Mouse (Mus musculus) liver, postnatal 0 days (tissue): ENCODE results near the gene Mia. TPM values are rescaled to one million over a fixed set of nuclear protein-coding genes. Genes with fewer than 3 reads are reported as not detected.

Experiments
- ATAC-seq: fragments of 200-750 bp; cut with Nextera tagmentation; 2 replicates; pipeline ENCODE4 v1.8.0; 2017; ENCODE audit warnings: mild to moderate bottlenecking, moderate library complexity
- DNase-seq: peaks from one replicate; pipeline ENCODE4 v3.0.0-alpha.2; 2016
- H3K27ac ChIP-seq: fragments of 300-500 bp; sonication (generic); 2 replicates; pipeline ENCODE4 v1.5.1; 2014; ENCODE audit warnings: antibody characterized with exemption, moderate library complexity, mild to moderate bottlenecking, low read depth
- H3K27me3 ChIP-seq: fragments of 300-500 bp; sonication (generic); 2 replicates; pipeline ENCODE4 v1.6.1; 2014; ENCODE audit warnings: low read length, control low read depth, mixed read lengths; ENCODE audit not compliant: insufficient read depth
- H3K36me3 ChIP-seq: fragments of 300-500 bp; sonication (generic); replicated peaks from 2 replicates; pipeline ENCODE4 v1.6.1; 2014; ENCODE audit warnings: mild to moderate bottlenecking, control low read depth, low read length, moderate library complexity, mixed read lengths; ENCODE audit not compliant: insufficient read depth
- H3K4me1 ChIP-seq: fragments of 300-500 bp; sonication (generic); 2 replicates; pipeline ENCODE4 v1.6.1; 2014; ENCODE audit warnings: antibody characterized with exemption, mild to moderate bottlenecking, control low read depth; ENCODE audit not compliant: insufficient read depth
- H3K4me2 ChIP-seq: fragments of 300-500 bp; sonication (generic); 2 replicates; pipeline ENCODE4 v1.6.1; 2014; ENCODE audit warnings: low read depth, mild to moderate bottlenecking, low read length, moderate library complexity, mixed read lengths
- H3K4me3 ChIP-seq: fragments of 300-500 bp; sonication (generic); 2 replicates; pipeline ENCODE4 v1.5.1; 2014; ENCODE audit warnings: low read depth, low read length
- H3K9ac ChIP-seq: fragments of 300-500 bp; sonication (generic); replicated peaks from 2 replicates; pipeline ENCODE4 v1.6.1; 2014; ENCODE audit warnings: mild to moderate bottlenecking, moderate library complexity
- H3K9me3 ChIP-seq: fragments of 300-500 bp; sonication (generic); 2 replicates; pipeline ENCODE4 v1.6.1; 2016; ENCODE audit warnings: mild to moderate bottlenecking, control low read depth, low read length, mixed read lengths
- CTCF ChIP-seq: sonication (generic); IDR thresholded peaks from 2 replicates; pipeline ENCODE4 v1.5.1; 2016; ENCODE audit warnings: antibody characterized with exemption, low read depth
- EP300 ChIP-seq: IDR thresholded peaks from 2 replicates; pipeline ENCODE4 v1.6.1; 2016; ENCODE audit warnings: antibody characterized with exemption, low read depth, mild to moderate bottlenecking
- WGBS: fragments of 180-500 bp; shearing (Covaris S2); extraction: QIAGEN DNeasy Blood & Tissue Kit; methylation state at CpG from one replicate; pipeline ENCODE4 v1.1.7; 2014; ENCODE audit not compliant: insufficient replicate concordance; 5-methylcytosine and 5-hydroxymethylcytosine counted together
- microRNA counts: library from miRNA; unstranded; fragments of <30 nt; microRNA quantifications from one replicate; lab custom pipeline; 2015
- microRNA-seq: library from miRNA; unstranded; fragments of <30 nt; microRNA quantifications from one replicate; pipeline ENCODE4, GENCODE M21; 2016
- polyA plus RNA-seq: library from polyadenylated mRNA; unstranded; fragments of >200 nt; fragmentation: Nextera tagmentation; extraction: Ambion mirVana; gene quantifications from 2 replicates; pipeline ENCODE4 v1.2.1, GENCODE M21; 2015

Mia gene
- polyA plus RNA-seq, 1 experiment from 2014 or later = 0.99 TPM

GRCm38 (mm10) chr7:27133757-27134156 is 47.2 kb downstream of the Mia start:
- DNase-seq (no peak), ATAC-seq (no peak)
- Histone ChIP-seq H3K27ac (no peak overlapping the region), H3K27me3 (no peaks in the 10 kb centered on the region), H3K4me1 (no peaks in the 10 kb centered on the region; the same call in 1 of the 2 replicates), H3K9me3 (no peaks in the 10 kb centered on the region), H3K4me3 (no peak overlapping the region), H3K9ac (no peak overlapping the region), H3K4me2 (no peak overlapping the region), H3K36me3 (no peaks in the 10 kb centered on the region)
- TF ChIP-seq EP300 (no peak), CTCF (no peak)
- WGBS = 65% methylated on average over 4 of the region's 4 CpGs

GRCm38 (mm10) chr7:27133156-27133555 is 47.8 kb downstream of the Mia start:
- Histone ChIP-seq H3K9me3 (no peaks in the 10 kb centered on the region), H3K36me3 (no peaks in the 10 kb centered on the region), H3K9ac (no peak overlapping the region), H3K27ac (no peak overlapping the region), H3K4me3 (no peak overlapping the region), H3K4me1 (no peaks in the 10 kb centered on the region; the same call in 1 of the 2 replicates), H3K4me2 (no peak overlapping the region), H3K27me3 (no peaks in the 10 kb centered on the region)
- TF ChIP-seq EP300 = no peak
- no peak for TF ChIP-seq CTCF
- peak; percentile 67; the same call in 1 of the 2 replicates for ATAC-seq
- WGBS = 44% methylated on average over 12 of the region's 12 CpGs
- peak; percentile 78 for DNase-seq

DNA sequence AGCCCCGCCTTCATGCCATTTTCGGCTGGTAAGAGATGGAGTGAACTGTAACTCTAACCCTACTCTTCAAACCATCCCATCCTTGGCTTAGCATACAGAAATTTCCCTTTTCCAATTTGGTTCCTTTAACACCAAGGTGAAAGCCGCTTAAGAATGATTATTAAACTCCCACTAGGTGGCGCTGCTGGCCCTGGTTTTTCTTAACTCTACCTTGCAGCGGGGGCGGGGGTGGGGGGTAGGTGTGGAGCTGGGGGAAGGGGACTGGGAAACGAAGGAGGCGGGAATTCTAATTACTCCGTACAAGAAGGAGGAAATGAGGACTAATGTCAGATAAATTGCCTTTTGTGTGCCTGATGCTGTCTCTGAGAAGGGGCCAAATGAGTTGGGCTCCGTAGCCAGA is 48.4 kb downstream of the Mia start:
- DNase-seq = peak; percentile 60
- no peaks in the 10 kb centered on the region; the same call in 1 of the 2 replicates for H3K4me1 ChIP-seq
- H3K27ac ChIP-seq = no peak overlapping the region
- ATAC-seq = peak; percentile 18; the same call in 1 of the 2 replicates
- no peak overlapping the region for H3K4me3 ChIP-seq
- no peaks in the 10 kb centered on the region for H3K36me3 ChIP-seq
- 18% methylated on average over 10 of the region's 10 CpGs for WGBS
- no peak overlapping the region for H3K9ac ChIP-seq
- no peak overlapping the region for H3K4me2 ChIP-seq
- no peaks in the 10 kb centered on the region for H3K27me3 ChIP-seq
- TF ChIP-seq EP300 (no peak), CTCF (peak; percentile 62)
- H3K9me3 ChIP-seq = no peaks in the 10 kb centered on the region

DNA sequence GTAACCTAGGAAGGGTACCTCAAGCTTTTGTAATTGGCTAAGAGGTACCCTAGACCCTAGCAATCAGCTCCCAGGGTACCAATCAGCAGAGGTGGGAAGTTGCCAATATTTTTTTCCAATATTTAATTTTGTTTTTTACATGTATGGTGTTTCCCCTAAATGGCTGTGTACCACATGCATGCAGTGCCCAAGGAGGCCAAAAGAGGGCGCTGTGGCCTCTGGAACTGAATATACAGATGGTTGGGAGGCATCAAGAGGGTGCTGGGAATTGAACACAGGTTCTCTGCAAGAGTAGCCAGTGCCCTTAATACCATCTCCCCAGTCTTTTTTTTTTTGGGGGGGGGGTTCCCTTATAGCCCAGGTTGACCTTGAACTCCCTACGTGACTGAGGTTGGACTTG is 49.6 kb downstream of the Mia start:
- Histone ChIP-seq H3K9me3 (no peaks in the 10 kb centered on the region), H3K4me2 (no peak overlapping the region), H3K9ac (no peak overlapping the region), H3K27ac (no peak overlapping the region), H3K27me3 (no peaks in the 10 kb centered on the region), H3K4me3 (no peak overlapping the region), H3K4me1 (no peaks in the 10 kb centered on the region; the same call in 1 of the 2 replicates), H3K36me3 (no peaks in the 10 kb centered on the region)
- no peak for ATAC-seq
- no peak for DNase-seq
- TF ChIP-seq EP300 = no peak
- peak; percentile 38 for TF ChIP-seq CTCF
- WGBS = 61% methylated on average over 2 of the region's 2 CpGs

DNA sequence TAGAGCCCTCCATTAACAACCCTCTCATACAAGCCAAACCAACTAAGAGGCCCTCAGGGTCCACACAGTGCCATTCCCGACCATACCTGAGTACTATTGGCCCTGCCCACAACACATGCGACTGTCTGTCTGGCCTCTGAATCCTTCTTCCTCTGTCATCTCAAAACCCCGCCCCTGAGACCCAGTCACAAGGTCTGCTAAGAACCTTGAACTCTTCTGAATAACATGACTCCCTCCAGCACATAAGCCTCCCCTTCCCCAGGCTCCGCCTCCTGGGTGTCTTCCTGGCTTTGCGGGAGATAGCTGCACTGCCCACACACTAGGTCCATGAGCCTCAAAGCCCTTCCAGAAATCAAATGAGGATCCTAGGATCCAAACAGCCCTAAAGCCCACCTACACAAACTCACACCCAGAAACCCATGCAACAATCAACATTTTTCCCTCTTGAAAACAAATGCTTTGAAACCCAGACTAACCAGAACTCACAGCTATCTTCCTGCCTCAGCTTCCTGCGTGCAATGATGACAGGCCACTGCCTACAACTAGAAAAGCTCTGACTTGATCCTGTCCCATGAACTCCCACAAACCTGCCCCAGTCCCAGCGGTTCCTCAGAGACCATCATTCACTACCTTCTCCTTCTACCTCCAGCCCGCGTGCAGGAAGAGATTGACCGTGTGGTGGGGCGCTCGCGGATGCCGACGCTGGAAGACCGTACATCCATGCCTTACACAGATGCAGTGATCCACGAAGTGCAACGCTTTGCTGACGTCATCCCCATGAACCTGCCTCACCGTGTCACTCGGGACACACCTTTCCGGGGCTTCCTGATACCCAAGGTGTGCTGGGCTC is 50.2 kb downstream of the Mia start:
- Histone ChIP-seq H3K4me2 (no peak overlapping the region), H3K9ac (no peak overlapping the region), H3K4me1 (no peaks in the 10 kb centered on the region; the same call in 1 of the 2 replicates), H3K9me3 (no peaks in the 10 kb centered on the region), H3K27me3 (no peaks in the 10 kb centered on the region), H3K27ac (no peak overlapping the region), H3K36me3 (no peaks in the 10 kb centered on the region), H3K4me3 (no peak overlapping the region)
- ATAC-seq (no peak), DNase-seq (no peak)
- 82% methylated on average over 22 of the region's 22 CpGs for WGBS
- no peak for TF ChIP-seq CTCF
- no peak for TF ChIP-seq EP300

GRCm38 (mm10) chr7:27129811-27130210 is 51.1 kb downstream of the Mia start:
- ATAC-seq (no peak), DNase-seq (no peak)
- H3K4me2 ChIP-seq = no peak overlapping the region
- H3K9ac ChIP-seq = no peak overlapping the region
- no peaks in the 10 kb centered on the region for H3K27me3 ChIP-seq
- TF ChIP-seq CTCF (no peak), EP300 (no peak)
- no peaks in the 10 kb centered on the region; the same call in 1 of the 2 replicates for H3K4me1 ChIP-seq
- no peak overlapping the region for H3K27ac ChIP-seq
- no peak overlapping the region for H3K4me3 ChIP-seq
- 83% methylated on average over 12 of the region's 12 CpGs for WGBS
- no peaks in the 10 kb centered on the region for H3K9me3 ChIP-seq
- H3K36me3 ChIP-seq = no peaks in the 10 kb centered on the region

MicroRNAs encoded within 50 kb of the gene (microRNA counts, 519-probe panel; counts per million panel counts)
- microRNA mmu-miR-1191 (lab: Ali Mortazavi, UCI) = not detected

Small RNA genes within 50 kb of the gene (microRNA-seq; reads per million reads assigned to microRNA genes)
- 10.5 reads per million, percentile 19 among the genes with 10 or more reads in this experiment for gene Mir1191
- gene Mir3101 = not detected

Other genes starting within 250 kb of the Mia start
- 19.3 and 19.6 TPM in 2 replicates for gene Cyp2a22, start 241.8 kb downstream of the Mia start, polyA plus RNA-seq
- 70.2 and 81.9 TPM in 2 replicates for gene Cyp2a12, start 152.1 kb downstream of the Mia start, polyA plus RNA-seq
- 59.6 and 67.8 TPM in 2 replicates for gene Cyp2f2, start 61.2 kb downstream of the Mia start, polyA plus RNA-seq
- not detected in 2 replicates for gene Cyp2t4, start 27.4 kb downstream of the Mia start, polyA plus RNA-seq
- gene Egln2, start 14.4 kb downstream of the Mia start, polyA plus RNA-seq = 32.9 and 33.5 TPM in 2 replicates
- 31.5 and 32.7 TPM in 2 replicates for gene Rab4b, start 2.3 kb downstream of the Mia start, polyA plus RNA-seq
- not detected in 2 replicates for gene Gm21983, start 71 bp downstream of the Mia start, polyA plus RNA-seq
- 1.00 and 1.1 TPM in 2 replicates for gene BC024978, start 14.6 kb upstream of the Mia start, polyA plus RNA-seq
- 39.3 and 44.9 TPM in 2 replicates for gene Snrpa, start 15.1 kb upstream of the Mia start, polyA plus RNA-seq
- gene Itpkc, start 47.5 kb upstream of the Mia start, polyA plus RNA-seq = 1.2 and 1.5 TPM in 2 replicates
- 20.1 and 23.5 TPM in 2 replicates for gene Coq8b, start 51.9 kb upstream of the Mia start, polyA plus RNA-seq
- gene Numbl, start 77.3 kb upstream of the Mia start, polyA plus RNA-seq = 1.1 and 1.2 TPM in 2 replicates
- gene Ltbp4, start 156.5 kb upstream of the Mia start, polyA plus RNA-seq = 7.2 and 9.2 TPM in 2 replicates
- 9.5 and 10.9 TPM in 2 replicates for gene Shkbp1, start 174.9 kb upstream of the Mia start, polyA plus RNA-seq
- 1.1 TPM in 1 of 2 replicates, not detected in the other for gene Gm20479, start 176.3 kb upstream of the Mia start, polyA plus RNA-seq